Mouse (Mus musculus): Measurements from ENCODE around the gene Arhgap24. TPM values are rescaled to one million over a fixed set of nuclear protein-coding genes. Genes with fewer than 3 reads are reported as not detected.

The Arhgap24 gene
- polyA plus RNA-seq, 1 experiment, result 12.5 TPM

DNA sequence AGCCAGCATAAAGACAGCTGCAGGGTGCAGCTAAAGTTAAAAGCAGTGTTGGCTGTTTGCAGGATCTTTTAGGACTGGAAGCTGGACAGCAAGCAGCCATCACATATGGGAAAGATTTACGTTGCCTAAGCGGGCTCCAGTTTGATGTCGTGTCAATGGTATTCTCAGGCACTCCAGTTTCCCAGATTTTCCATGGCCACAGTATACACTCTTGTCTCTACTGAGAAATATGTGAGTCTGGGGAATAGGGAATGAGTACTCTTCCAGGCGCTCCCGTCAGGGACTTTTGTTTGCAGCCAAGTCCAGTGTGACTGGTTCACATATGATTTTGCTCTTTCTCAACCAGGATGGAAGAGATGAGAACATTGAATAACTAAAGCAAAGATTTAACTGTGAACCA lies 254.9 kb downstream of the Arhgap24 start:
- no peak overlapping the region for H3K4me3 ChIP-seq
- H3K79me2 ChIP-seq (ENCODE audit: control insufficient read depth, insufficient read depth), result no peaks in the 10 kb centered on the region
- H3K36me3 ChIP-seq (ENCODE audit: control insufficient read depth, insufficient read depth), result no peaks in the 10 kb centered on the region
- H3K4me2 ChIP-seq (ENCODE audit: low read depth), result no peak overlapping the region
- H3ac ChIP-seq (ENCODE audit: control insufficient read depth, insufficient read length), result no peak overlapping the region
- H3K27me3 ChIP-seq (ENCODE audit: control insufficient read depth, insufficient read depth, insufficient read length), result no peaks in the 10 kb centered on the region
- TF ChIP-seq TCF3 (IDR thresholded peaks at IDR 0.05; ENCODE audit: insufficient read length, low read depth) (no peak), REST (IDR thresholded peaks at IDR 0.05; ENCODE audit: insufficient read depth, insufficient read length) (no peak), MYOD1 (IDR thresholded peaks at IDR 0.05; ENCODE audit: control insufficient read depth in 1 of 3, insufficient read length in 2 of 3, low read depth in 2 of 3) (no peak)

DNA sequence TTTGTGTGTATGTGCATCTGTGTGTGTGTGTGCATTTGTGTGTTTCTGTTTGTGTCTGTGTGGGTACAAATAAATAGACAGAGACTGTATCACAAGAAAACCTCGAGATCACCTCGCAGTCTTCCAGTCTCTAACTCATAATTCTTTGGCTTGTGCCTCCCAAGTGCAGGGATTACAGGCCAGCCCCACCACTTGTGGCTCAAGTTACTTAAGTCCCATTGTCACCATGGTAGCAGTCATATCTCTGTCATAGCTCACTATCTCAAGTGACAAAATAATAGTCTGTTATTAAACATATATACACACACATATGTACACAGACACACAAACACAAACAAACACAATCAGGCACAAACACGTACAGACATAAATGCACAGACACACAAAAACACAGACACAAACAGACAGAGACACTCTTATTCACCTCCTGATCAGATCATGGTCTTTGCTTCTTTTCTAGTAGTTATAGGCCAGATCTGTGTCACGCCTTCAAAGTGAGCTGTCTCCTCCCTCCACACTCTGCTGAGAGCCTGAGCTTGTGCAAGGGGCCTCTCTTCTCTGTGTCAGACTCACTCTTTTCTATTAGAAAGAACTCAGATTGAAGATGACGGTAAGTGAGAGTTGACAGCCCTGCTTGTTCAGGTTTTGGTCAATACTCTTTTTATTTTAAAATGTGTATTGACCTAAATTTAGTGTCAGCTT lies 261.5 kb downstream of the Arhgap24 start:
- no peaks in the 10 kb centered on the region for H3K79me2 ChIP-seq (ENCODE audit: control insufficient read depth, insufficient read depth)
- no peak overlapping the region for H3K4me3 ChIP-seq
- no peak overlapping the region for H3ac ChIP-seq (ENCODE audit: control insufficient read depth, insufficient read length)
- no peak for TF ChIP-seq USF1 (IDR thresholded peaks at IDR 0.05; ENCODE audit: low read depth)
- no peak for TF ChIP-seq POLR2A (IDR thresholded peaks at IDR 0.05; ENCODE audit: insufficient read length, low read depth)
- TF ChIP-seq MYOG (IDR thresholded peaks at IDR 0.05; ENCODE audit: control insufficient read depth in 1 of 3, insufficient read depth in 1 of 3, insufficient read length in 2 of 3, low read depth in 2 of 3), result no peak
- no peak for TF ChIP-seq POLR2AphosphoS2 (IDR thresholded peaks at IDR 0.05; ENCODE audit: insufficient read length, low read depth)
- no peak for TF ChIP-seq MAX (IDR thresholded peaks at IDR 0.05; ENCODE audit: low read depth)
- no peak for TF ChIP-seq TCF3 (IDR thresholded peaks at IDR 0.05; ENCODE audit: insufficient read length, low read depth)
- no peak for TF ChIP-seq MYOD1 (IDR thresholded peaks at IDR 0.05; ENCODE audit: control insufficient read depth in 1 of 3, insufficient read length in 2 of 3, low read depth in 2 of 3)
- TF ChIP-seq TCF12 (IDR thresholded peaks at IDR 0.05; ENCODE audit: insufficient read depth, poor library complexity, severe bottlenecking), result no peak
- TF ChIP-seq CEBPB (IDR thresholded peaks at IDR 0.05; ENCODE audit: insufficient read depth, poor library complexity, severe bottlenecking), result no peak
- no peak for TF ChIP-seq SRF (IDR thresholded peaks at IDR 0.05; ENCODE audit: control insufficient read depth, insufficient read length, low read depth)
- no peak for TF ChIP-seq E2F4 (IDR thresholded peaks at IDR 0.05; ENCODE audit: insufficient read depth)
- no peak for TF ChIP-seq REST (IDR thresholded peaks at IDR 0.05; ENCODE audit: insufficient read depth, insufficient read length)
- H3K4me2 ChIP-seq (ENCODE audit: low read depth), result no peak overlapping the region
- no peaks in the 10 kb centered on the region for H3K36me3 ChIP-seq (ENCODE audit: control insufficient read depth, insufficient read depth)
- no peaks in the 10 kb centered on the region for H3K27me3 ChIP-seq (ENCODE audit: control insufficient read depth, insufficient read depth, insufficient read length)

DNA sequence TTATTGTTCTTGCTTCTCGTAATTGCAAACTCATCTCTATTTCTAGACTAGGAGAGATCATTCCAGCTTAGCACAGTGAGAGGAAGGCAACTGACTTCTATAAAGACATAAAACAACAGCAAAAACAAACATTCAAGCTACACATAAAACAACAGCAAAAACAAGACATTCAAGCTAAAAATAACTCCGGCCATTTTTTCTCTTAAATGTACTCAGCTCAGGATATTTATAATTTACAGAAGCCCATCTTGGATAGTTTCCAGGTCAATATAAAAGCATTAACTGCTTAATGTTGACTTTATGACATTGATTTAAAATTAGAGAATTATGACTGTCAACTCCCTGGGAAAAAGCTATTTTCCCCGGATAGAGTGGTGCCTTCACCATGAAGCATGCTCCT lies 262.2 kb downstream of the Arhgap24 start:
- TF ChIP-seq REST (IDR thresholded peaks at IDR 0.05; ENCODE audit: insufficient read depth, insufficient read length) (no peak), POLR2AphosphoS2 (IDR thresholded peaks at IDR 0.05; ENCODE audit: insufficient read length, low read depth) (no peak), E2F4 (IDR thresholded peaks at IDR 0.05; ENCODE audit: insufficient read depth) (no peak), POLR2A (IDR thresholded peaks at IDR 0.05; ENCODE audit: insufficient read length, low read depth) (no peak), MYOG (IDR thresholded peaks at IDR 0.05; ENCODE audit: control insufficient read depth in 1 of 3, insufficient read depth in 1 of 3, insufficient read length in 2 of 3, low read depth in 2 of 3) (no peak), SRF (IDR thresholded peaks at IDR 0.05; ENCODE audit: control insufficient read depth, insufficient read length, low read depth) (no peak), MAX (IDR thresholded peaks at IDR 0.05; ENCODE audit: low read depth) (no peak), MYOD1 (IDR thresholded peaks at IDR 0.05; ENCODE audit: control insufficient read depth in 1 of 3, insufficient read length in 2 of 3, low read depth in 2 of 3) (no peak), TCF12 (IDR thresholded peaks at IDR 0.05; ENCODE audit: insufficient read depth, poor library complexity, severe bottlenecking) (no peak)

DNA sequence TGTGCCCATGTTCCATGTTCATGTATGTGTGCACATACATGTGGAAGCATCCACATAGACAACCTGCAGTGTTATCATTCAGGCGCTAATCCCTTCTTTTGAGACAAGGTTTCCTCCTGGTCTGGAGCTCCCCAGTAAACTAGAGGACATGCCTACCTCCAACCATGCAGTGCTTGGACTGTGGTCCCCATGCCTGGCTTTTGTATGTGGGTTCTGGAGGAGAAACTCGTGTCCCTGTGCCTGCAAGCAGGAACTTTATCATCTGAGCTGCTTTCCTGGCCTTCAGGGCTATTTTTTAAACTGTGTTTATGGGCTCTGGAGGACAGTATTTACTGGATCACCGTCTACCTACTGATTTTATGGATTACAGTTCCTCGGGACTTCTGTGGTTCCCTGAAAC lies 262.9 kb downstream of the Arhgap24 start:
- Histone ChIP-seq H3K79me2 (ENCODE audit: control insufficient read depth, insufficient read depth) (no peaks in the 10 kb centered on the region), H3K4me2 (ENCODE audit: low read depth) (no peak overlapping the region), H3K36me3 (ENCODE audit: control insufficient read depth, insufficient read depth) (no peaks in the 10 kb centered on the region), H3ac (ENCODE audit: control insufficient read depth, insufficient read length) (no peak overlapping the region), H3K27me3 (ENCODE audit: control insufficient read depth, insufficient read depth, insufficient read length) (no peaks in the 10 kb centered on the region), H3K4me3 (no peak overlapping the region)
- no peak for TF ChIP-seq POLR2A (IDR thresholded peaks at IDR 0.05; ENCODE audit: insufficient read length, low read depth)
- TF ChIP-seq MAX (IDR thresholded peaks at IDR 0.05; ENCODE audit: low read depth), result no peak
- TF ChIP-seq SRF (IDR thresholded peaks at IDR 0.05; ENCODE audit: control insufficient read depth, insufficient read length, low read depth), result no peak
- TF ChIP-seq CEBPB (IDR thresholded peaks at IDR 0.05; ENCODE audit: insufficient read depth, poor library complexity, severe bottlenecking), result no peak
- no peak for TF ChIP-seq REST (IDR thresholded peaks at IDR 0.05; ENCODE audit: insufficient read depth, insufficient read length)
- no peak for TF ChIP-seq TCF12 (IDR thresholded peaks at IDR 0.05; ENCODE audit: insufficient read depth, poor library complexity, severe bottlenecking)

More for the DNA sequence above, 262.2 kb downstream of the Arhgap24 start:
- Histone ChIP-seq H3K4me3 (no peak overlapping the region), H3K36me3 (ENCODE audit: control insufficient read depth, insufficient read depth) (no peaks in the 10 kb centered on the region), H3K27me3 (ENCODE audit: control insufficient read depth, insufficient read depth, insufficient read length) (no peaks in the 10 kb centered on the region), H3K79me2 (ENCODE audit: control insufficient read depth, insufficient read depth) (no peaks in the 10 kb centered on the region), H3K4me2 (ENCODE audit: low read depth) (no peak overlapping the region), H3ac (ENCODE audit: control insufficient read depth, insufficient read length) (no peak overlapping the region)

DNA sequence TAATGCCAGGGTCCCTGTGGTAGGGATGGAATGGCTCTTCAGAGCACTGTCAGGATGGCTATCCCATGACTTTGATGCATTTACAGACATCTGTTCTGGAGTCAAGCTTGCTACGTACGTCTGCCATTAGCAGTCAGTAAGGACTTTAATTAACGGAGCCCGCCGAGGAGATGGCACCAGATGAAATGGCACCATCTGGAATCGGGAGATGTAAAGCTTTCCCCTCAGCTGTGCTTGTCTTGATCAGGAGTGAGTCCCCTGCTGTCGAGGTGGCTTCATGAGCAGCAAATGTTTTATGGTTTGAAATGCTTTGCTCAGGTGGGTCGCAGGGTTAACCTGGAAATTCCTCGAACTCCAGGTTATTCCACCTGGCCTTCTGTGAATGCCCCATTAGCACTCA lies 267.0 kb downstream of the Arhgap24 start:
- Histone ChIP-seq H3K4me2 (ENCODE audit: low read depth) (no peak overlapping the region), H3K79me2 (ENCODE audit: control insufficient read depth, insufficient read depth) (no peaks in the 10 kb centered on the region), H3K27me3 (ENCODE audit: control insufficient read depth, insufficient read depth, insufficient read length) (no peaks in the 10 kb centered on the region), H3K4me3 (no peak overlapping the region), H3ac (ENCODE audit: control insufficient read depth, insufficient read length) (no peak overlapping the region), H3K36me3 (ENCODE audit: control insufficient read depth, insufficient read depth) (no peaks in the 10 kb centered on the region)
- TF ChIP-seq POLR2A (IDR thresholded peaks at IDR 0.05; ENCODE audit: insufficient read length, low read depth) (no peak), MYOG (IDR thresholded peaks at IDR 0.05; ENCODE audit: control insufficient read depth in 1 of 3, insufficient read depth in 1 of 3, insufficient read length in 2 of 3, low read depth in 2 of 3) (no peak), REST (IDR thresholded peaks at IDR 0.05; ENCODE audit: insufficient read depth, insufficient read length) (no peak), TCF12 (IDR thresholded peaks at IDR 0.05; ENCODE audit: insufficient read depth, poor library complexity, severe bottlenecking) (no peak), SRF (IDR thresholded peaks at IDR 0.05; ENCODE audit: control insufficient read depth, insufficient read length, low read depth) (no peak)

Data from myocyte (in vitro differentiated cells).